Mouse (Mus musculus): ENCODE results near the gene 4632433K11Rik. TPM values are rescaled to one million over a fixed set of nuclear protein-coding genes. Genes with fewer than 3 reads are reported as not detected.

4632433K11Rik gene
- polyA plus RNA-seq, 1 experiment: not detected

DNA sequence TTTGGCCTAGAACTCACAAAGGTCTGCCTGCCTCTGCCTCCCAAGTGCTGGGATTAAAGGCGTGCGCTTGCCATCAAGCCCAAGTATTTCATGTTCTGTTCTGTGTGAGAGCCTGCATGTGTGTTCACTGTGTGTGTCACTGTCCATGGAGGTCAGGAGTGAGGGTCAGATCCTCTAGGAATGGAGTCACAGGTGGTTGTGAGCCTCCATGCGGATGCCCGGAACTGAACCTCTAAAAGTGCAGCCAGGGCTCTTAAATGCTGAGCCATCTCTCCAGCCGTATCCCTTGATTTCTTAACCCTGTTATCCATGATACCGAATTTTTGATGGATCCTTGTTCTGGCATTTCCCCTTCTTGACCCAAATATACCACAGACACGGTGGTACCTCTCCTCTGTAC lies 3.1 kb downstream of the 4632433K11Rik start:
- Histone ChIP-seq H3K27ac (ENCODE audit: insufficient read depth, low read length) (no peak overlapping the region), H3K4me1 (ENCODE audit: control insufficient read depth, insufficient read depth, low read length) (no peaks in the 10 kb centered on the region; the same call in none of the 2 replicates), H3K4me3 (ENCODE audit: insufficient read depth, low read length) (no peak overlapping the region; the same call in 1 of the 2 replicates)
- no peak for TF ChIP-seq CTCF (IDR thresholded peaks at IDR 0.05; ENCODE audit: extremely low read depth, insufficient read depth, low read length)
- no peak for TF ChIP-seq POLR2A (IDR thresholded peaks at IDR 0.05; ENCODE audit: extremely low read depth, insufficient read depth, low read length)

DNA sequence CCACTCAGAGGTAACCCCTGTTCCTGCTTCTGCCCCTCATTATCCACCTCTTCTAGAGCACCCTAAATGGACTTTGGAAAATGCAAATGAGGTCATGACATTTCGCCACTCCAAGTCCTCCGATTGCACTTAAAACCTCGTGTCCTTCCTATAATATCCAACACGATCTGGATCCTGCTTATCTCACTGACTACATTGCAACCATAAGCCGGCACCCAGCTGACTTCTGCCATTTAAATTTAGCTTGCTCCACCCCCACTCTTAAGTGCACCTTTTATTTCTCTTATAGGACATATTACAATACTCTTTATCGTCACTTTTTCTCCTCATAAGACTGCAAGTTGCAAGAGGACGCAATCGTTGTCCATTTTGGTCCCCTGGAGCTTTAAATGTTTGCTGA lies 3.5 kb downstream of the 4632433K11Rik start:
- Histone ChIP-seq H3K4me1 (ENCODE audit: control insufficient read depth, insufficient read depth, low read length) (no peaks in the 10 kb centered on the region; the same call in none of the 2 replicates), H3K4me3 (ENCODE audit: insufficient read depth, low read length) (peak overlapping the region; percentile 74), H3K27ac (ENCODE audit: insufficient read depth, low read length) (no peak overlapping the region)
- no peak for TF ChIP-seq CTCF (IDR thresholded peaks at IDR 0.05; ENCODE audit: extremely low read depth, insufficient read depth, low read length)
- no peak for TF ChIP-seq POLR2A (IDR thresholded peaks at IDR 0.05; ENCODE audit: extremely low read depth, insufficient read depth, low read length)

DNA sequence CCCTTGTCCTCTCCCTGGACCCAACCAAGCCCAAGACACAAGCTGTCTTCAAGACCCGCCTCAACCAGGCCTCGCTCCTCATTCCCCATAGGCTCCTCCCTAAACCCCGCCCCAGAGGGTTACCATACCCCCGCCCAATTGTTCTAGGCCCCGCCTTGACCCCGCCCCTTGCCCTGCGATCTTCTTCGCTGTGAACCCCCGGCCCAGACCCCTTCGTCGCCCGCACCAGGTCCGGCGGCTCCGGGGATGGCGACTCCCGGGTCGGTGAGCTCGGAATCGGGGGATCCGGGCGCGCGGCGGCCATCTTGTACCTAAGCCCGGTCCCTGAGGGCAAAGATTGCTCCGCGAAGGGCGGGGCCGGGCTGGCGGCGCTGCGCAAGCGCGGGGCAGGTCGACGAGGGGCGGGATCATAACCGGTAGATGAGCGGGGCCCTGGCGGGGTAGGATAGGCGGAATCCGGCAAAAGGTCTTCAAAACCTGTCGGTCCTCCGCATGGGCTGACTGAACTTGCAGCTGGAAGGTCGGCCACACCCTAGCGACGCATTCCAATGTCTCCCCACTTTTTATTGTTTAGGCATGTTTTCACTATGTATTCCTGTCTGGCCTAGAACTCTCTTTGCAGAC lies 4.3 kb downstream of the 4632433K11Rik start, which contains the start of gene Zfp784:
TSS of gene Zfp784 (minus strand) at position 338 of the 624 bp plus-strand sequence.
- H3K27ac ChIP-seq (ENCODE audit: insufficient read depth, low read length): peak within 1 kb of the TSS; percentile 91
- TF ChIP-seq CTCF (IDR thresholded peaks at IDR 0.05; ENCODE audit: extremely low read depth, insufficient read depth, low read length) (no peak), POLR2A (IDR thresholded peaks at IDR 0.05; ENCODE audit: extremely low read depth, insufficient read depth, low read length) (peak; percentile 68)

DNA sequence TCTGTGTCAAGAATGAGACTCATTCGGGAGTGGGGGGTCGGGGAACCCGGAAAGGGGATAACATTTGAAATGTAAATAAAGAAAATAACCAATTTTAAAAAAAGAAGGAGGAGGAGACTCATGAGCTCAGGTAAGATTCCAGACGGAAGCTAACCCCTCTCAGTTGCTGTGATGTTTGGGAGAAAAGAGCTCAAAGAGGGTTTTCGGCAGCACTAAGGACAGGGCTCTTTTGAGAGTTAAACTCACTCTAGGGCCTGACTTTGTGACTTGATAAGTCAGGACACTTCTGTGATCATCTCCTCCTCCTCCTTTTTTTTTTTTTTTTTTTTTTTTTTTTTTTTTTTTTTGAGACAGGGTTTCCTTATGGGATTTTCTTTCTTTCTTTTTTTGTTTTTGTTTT lies 5.0 kb downstream of the 4632433K11Rik start:
- no peaks in the 10 kb centered on the region; the same call in none of the 2 replicates for H3K4me1 ChIP-seq (ENCODE audit: control insufficient read depth, insufficient read depth, low read length)
- H3K27ac ChIP-seq (ENCODE audit: insufficient read depth, low read length): no peak overlapping the region
- TF ChIP-seq POLR2A (IDR thresholded peaks at IDR 0.05; ENCODE audit: extremely low read depth, insufficient read depth, low read length) (no peak), CTCF (IDR thresholded peaks at IDR 0.05; ENCODE audit: extremely low read depth, insufficient read depth, low read length) (no peak)
- peak overlapping the region; percentile 74 for H3K4me3 ChIP-seq (ENCODE audit: insufficient read depth, low read length)

More for the DNA sequence above, 4.3 kb downstream of the 4632433K11Rik start, which contains the start of gene Zfp784:
- Histone ChIP-seq H3K4me3 (ENCODE audit: insufficient read depth, low read length) (peak within 1 kb of the TSS; percentile 74), H3K4me1 (ENCODE audit: control insufficient read depth, insufficient read depth, low read length) (no peaks in the 10 kb centered on the region; the same call in none of the 2 replicates)

DNA sequence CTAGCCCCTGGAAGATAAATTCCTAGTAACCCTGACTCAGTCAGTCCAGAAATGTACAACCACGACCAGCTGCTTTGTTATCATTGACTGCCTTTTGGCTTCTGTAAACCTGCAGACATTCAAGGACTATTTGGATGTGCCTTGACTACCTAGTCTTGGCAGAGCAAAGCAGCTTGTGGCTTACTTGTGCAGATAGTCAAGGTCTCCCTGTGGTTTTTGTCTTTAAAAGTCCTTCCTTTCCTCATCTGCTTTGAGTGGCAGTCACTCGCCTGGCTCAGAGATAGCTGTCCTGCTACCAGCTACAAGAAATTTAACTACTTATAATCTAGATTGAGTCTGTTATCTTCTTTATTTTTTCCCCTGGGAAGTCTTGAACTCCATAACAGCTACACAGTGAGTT lies 11.1 kb downstream of the 4632433K11Rik start:
- Histone ChIP-seq H3K4me3 (ENCODE audit: insufficient read depth, low read length) (no peak overlapping the region), H3K4me1 (ENCODE audit: control insufficient read depth, insufficient read depth, low read length) (no peaks in the 10 kb centered on the region)
- TF ChIP-seq POLR2A (IDR thresholded peaks at IDR 0.05; ENCODE audit: extremely low read depth, insufficient read depth, low read length): no peak
- no peak for TF ChIP-seq CTCF (IDR thresholded peaks at IDR 0.05; ENCODE audit: extremely low read depth, insufficient read depth, low read length)

DNA sequence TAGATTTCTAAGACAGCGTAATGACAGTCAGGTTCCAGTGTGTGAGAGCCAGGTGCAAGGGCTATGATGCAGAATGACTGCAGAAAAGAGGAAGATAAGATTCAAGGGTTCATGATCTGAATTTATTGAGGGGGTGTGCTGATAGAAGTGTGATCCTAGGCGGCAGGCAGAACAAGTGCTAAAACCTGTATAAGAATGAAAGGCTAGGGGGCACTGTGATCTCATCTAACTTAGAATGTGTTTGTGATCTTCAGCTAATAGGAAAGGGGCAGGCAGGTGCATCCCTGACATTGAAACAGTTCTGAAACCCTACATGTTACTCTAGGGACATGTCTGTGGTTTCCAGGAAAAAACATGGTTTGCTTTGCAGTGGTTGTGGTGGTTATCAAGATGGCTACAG lies 12.2 kb downstream of the 4632433K11Rik start:
- Histone ChIP-seq H3K4me3 (ENCODE audit: insufficient read depth, low read length) (no peak overlapping the region), H3K27ac (ENCODE audit: insufficient read depth, low read length) (no peak overlapping the region), H3K4me1 (ENCODE audit: control insufficient read depth, insufficient read depth, low read length) (no peaks in the 10 kb centered on the region)
- TF ChIP-seq POLR2A (IDR thresholded peaks at IDR 0.05; ENCODE audit: extremely low read depth, insufficient read depth, low read length) (no peak), CTCF (IDR thresholded peaks at IDR 0.05; ENCODE audit: extremely low read depth, insufficient read depth, low read length) (0 out of 2 replicates have a peak, but pooled peaks have one; percentile 0)

More for the DNA sequence above, 11.1 kb downstream of the 4632433K11Rik start:
- no peak overlapping the region for H3K27ac ChIP-seq (ENCODE audit: insufficient read depth, low read length)

DNA sequence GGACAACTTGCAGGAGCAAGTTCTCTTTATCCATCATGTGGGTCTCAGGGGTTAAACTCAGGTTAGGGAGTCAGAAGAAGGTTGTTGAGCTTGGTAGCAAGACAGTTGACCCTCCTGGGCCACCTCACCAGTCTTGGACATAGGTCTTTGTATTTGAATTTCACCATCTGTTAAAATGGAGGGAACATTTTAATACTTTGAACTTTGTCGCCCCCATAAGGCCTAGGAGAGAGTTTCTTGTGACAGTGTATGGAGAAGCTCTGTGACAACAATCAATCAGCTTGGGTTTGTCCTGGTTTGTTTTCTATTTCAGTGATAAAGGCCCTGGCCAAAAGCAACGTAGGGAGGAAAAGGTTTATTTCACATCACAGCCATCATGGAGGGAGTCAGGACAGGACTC lies 13.4 kb downstream of the 4632433K11Rik start:
- Histone ChIP-seq H3K27ac (ENCODE audit: insufficient read depth, low read length) (no peak overlapping the region), H3K4me1 (ENCODE audit: control insufficient read depth, insufficient read depth, low read length) (no peaks in the 10 kb centered on the region; the same call in 1 of the 2 replicates), H3K4me3 (ENCODE audit: insufficient read depth, low read length) (no peak overlapping the region)
- TF ChIP-seq POLR2A (IDR thresholded peaks at IDR 0.05; ENCODE audit: extremely low read depth, insufficient read depth, low read length) (no peak), CTCF (IDR thresholded peaks at IDR 0.05; ENCODE audit: extremely low read depth, insufficient read depth, low read length) (peak; percentile 23; the same call in 1 of the 2 replicates)

DNA sequence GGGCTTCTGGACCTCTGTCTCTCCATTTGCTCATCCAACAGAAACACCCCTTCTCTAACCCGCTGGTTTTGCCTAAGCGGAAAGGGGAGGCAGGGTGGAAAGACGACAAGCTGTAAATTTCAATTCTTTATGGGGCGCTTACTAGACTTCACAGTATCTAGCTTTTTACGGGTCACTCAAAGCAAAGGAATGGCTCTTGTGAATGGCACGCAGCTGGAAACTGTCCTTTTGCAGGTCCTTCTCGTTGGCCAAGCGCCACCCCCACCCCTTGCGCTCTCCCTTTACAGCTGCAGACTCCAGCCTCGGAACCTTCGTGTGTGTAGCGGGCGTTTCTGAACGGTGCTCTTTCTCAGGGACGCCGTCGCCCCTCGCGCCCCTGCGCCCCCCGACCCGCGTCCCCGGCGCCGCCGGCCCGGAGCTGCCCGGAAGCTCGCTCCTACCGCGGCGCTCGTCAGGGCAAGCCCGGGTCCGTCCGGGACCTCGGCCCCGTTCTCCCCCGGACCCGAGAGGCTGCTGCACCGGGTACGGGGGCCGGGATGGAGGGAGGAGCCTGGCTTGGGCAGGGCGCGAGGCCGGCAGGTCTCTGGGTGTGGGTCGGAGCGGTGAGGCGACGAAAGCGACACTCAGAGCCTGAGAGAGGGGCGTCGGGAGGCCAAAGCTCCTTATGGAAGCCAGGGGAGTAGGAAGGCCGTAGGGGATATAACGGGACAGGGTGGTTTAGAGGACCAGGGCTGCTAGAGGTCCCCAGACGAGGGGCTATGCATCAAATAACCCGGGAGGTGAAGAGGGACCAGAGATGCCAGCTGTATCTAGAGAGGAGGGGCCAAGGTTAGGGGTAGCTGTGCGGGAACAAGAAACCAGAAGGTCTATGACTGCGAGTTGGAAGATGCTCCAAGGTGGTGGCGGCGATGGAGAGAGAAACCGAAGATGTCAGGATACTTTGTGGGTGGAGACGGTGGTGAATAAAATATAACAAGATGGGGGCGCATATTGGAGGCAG lies 17.6 kb downstream of the 4632433K11Rik start, which contains the start of gene Zfp580:
TSS of gene Zfp580 (plus strand) at position 346 of the 1,000 bp plus-strand sequence.
- peak within 1 kb of the TSS; percentile 82 for H3K27ac ChIP-seq (ENCODE audit: insufficient read depth, low read length)
- TF ChIP-seq CTCF (IDR thresholded peaks at IDR 0.05; ENCODE audit: extremely low read depth, insufficient read depth, low read length) (no peak), POLR2A (IDR thresholded peaks at IDR 0.05; ENCODE audit: extremely low read depth, insufficient read depth, low read length) (no peak)
- peak within 1 kb of the TSS; percentile 52 for H3K4me3 ChIP-seq (ENCODE audit: insufficient read depth, low read length)
- H3K4me1 ChIP-seq (ENCODE audit: control insufficient read depth, insufficient read depth, low read length): peaks cover 8% of the 10 kb centered on the region

DNA sequence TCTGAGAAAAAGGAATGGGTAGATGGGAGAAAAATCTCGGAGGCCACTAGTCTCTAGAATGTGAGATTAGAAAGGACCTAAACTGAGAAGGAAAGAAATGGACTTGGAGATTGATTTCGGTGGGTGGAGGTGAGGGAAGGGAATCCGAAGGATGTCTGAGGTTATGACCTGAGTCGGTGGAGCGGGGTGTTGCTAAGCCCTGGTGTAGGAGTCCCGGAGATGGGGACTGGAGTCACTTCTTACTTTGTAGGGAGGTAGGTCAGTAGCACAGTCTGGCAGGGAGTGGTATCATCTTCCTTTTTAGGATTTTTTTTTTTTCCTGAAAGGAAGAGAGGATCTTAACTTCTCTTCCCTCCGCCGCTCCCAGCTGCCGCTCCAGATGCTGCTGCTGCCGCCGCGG lies 18.5 kb downstream of the 4632433K11Rik start:
- Histone ChIP-seq H3K4me1 (ENCODE audit: control insufficient read depth, insufficient read depth, low read length) (peaks cover 8% of the 10 kb centered on the region), H3K27ac (ENCODE audit: insufficient read depth, low read length) (peak overlapping the region; percentile 81; the same call in 1 of the 2 replicates), H3K4me3 (ENCODE audit: insufficient read depth, low read length) (peak overlapping the region; percentile 52)
- TF ChIP-seq POLR2A (IDR thresholded peaks at IDR 0.05; ENCODE audit: extremely low read depth, insufficient read depth, low read length) (no peak), CTCF (IDR thresholded peaks at IDR 0.05; ENCODE audit: extremely low read depth, insufficient read depth, low read length) (no peak)
